Mouse (Mus musculus) megakaryocyte, embryonic 14.5 days (primary cell): ENCODE data around the gene Foxf2.

Experiments used
- FLI1 ChIP-seq: IDR thresholded peaks from 2 replicates; pipeline ENCODE4 v1.6.1; 2012; ENCODE audit warnings: low read length, inconsistent platforms, mixed read lengths
- GATA1 ChIP-seq: IDR thresholded peaks from 3 replicates; pipeline ENCODE4 v1.6.1; 2012; ENCODE audit warnings: mixed read lengths, low read length, inconsistent platforms, borderline replicate concordance

- TF ChIP-seq GATA1 = no peak
- no peak for TF ChIP-seq FLI1
Measured at GRCm38 (mm10) chr13:31630551-31630950, 4.9 kb downstream of the Foxf2 start.
